Mouse (Mus musculus): Measurements from ENCODE around the gene Znrf4. TPM values are rescaled to one million over a fixed set of nuclear protein-coding genes. Genes with fewer than 3 reads are reported as not detected.

Znrf4 gene
- polyA plus RNA-seq, 1 experiment from 2014 or later = not detected

DNA sequence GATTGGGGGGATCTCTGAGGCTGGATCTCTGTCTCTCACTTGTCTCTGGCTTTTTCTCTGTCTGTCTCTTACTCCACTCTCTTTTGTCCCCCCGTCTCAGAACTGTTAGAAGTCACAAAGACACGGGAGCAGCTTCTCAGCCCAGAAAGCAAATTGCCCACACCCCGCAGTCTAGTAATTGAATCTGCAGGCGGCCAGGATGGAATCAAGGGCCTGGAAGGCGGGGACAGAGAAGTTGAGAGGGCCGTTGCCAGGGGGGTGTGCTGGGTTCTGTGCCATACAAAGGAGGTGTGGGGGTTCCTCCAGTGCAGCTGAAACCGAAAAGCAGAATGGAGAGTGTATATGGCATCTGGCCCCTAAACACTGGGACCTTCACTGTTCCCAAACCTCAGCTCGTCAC lies 30.5 kb upstream of the Znrf4 start:
- no peak overlapping the region for H3K27ac ChIP-seq (replicated peaks; ENCODE audit: low read depth, low read length)
- 41% methylated on average over 8 of the region's 8 CpGs for WGBS
- no peak overlapping the region for H3K4me2 ChIP-seq (ENCODE audit: low read length)
- no peaks in the 10 kb centered on the region for H3K36me3 ChIP-seq (ENCODE audit: control insufficient read depth, insufficient read depth, low read length)
- H3K9ac ChIP-seq (replicated peaks; ENCODE audit: low read length) = no peak overlapping the region
- ATAC-seq (ENCODE audit: low FRiP score, low TSS enrichment) (no peak), DNase-seq (no peak)
- no peaks in the 10 kb centered on the region for H3K27me3 ChIP-seq (ENCODE audit: control insufficient read depth, insufficient read depth, low read length)
- peaks cover 24% of the 10 kb centered on the region for H3K4me1 ChIP-seq (ENCODE audit: control insufficient read depth, insufficient read depth, low read length)
- H3K4me3 ChIP-seq (replicated peaks; ENCODE audit: low read depth, low read length) = no peak overlapping the region
- no peaks in the 10 kb centered on the region for H3K9me3 ChIP-seq (ENCODE audit: control insufficient read depth, low read length)

GRCm38 (mm10) chr17:56540562-56540975 lies 28.3 kb upstream of the Znrf4 start:
- WGBS = 36% methylated on average over 6 of the region's 6 CpGs
- H3K9ac ChIP-seq (replicated peaks; ENCODE audit: low read length) = no peak overlapping the region
- H3K9me3 ChIP-seq (ENCODE audit: control insufficient read depth, low read length) = no peaks in the 10 kb centered on the region
- H3K27ac ChIP-seq (replicated peaks; ENCODE audit: low read depth, low read length) = no peak overlapping the region
- H3K4me1 ChIP-seq (ENCODE audit: control insufficient read depth, insufficient read depth, low read length) = peaks cover 23% of the 10 kb centered on the region; the same call in 1 of the 2 replicates
- no peak overlapping the region for H3K4me3 ChIP-seq (replicated peaks; ENCODE audit: low read depth, low read length)
- no peak for DNase-seq
- no peak overlapping the region for H3K4me2 ChIP-seq (ENCODE audit: low read length)
- no peak for ATAC-seq (ENCODE audit: low FRiP score, low TSS enrichment)
- no peaks in the 10 kb centered on the region for H3K27me3 ChIP-seq (ENCODE audit: control insufficient read depth, insufficient read depth, low read length)
- no peaks in the 10 kb centered on the region for H3K36me3 ChIP-seq (ENCODE audit: control insufficient read depth, insufficient read depth, low read length)

GRCm38 (mm10) chr17:56537912-56538311 lies 25.7 kb upstream of the Znrf4 start:
- Histone ChIP-seq H3K9me3 (ENCODE audit: control insufficient read depth, low read length) (no peaks in the 10 kb centered on the region), H3K9ac (replicated peaks; ENCODE audit: low read length) (no peak overlapping the region), H3K4me2 (ENCODE audit: low read length) (no peak overlapping the region), H3K27ac (replicated peaks; ENCODE audit: low read depth, low read length) (peak overlapping the region; percentile 66), H3K4me1 (ENCODE audit: control insufficient read depth, insufficient read depth, low read length) (peaks cover 20% of the 10 kb centered on the region; the same call in 1 of the 2 replicates), H3K36me3 (ENCODE audit: control insufficient read depth, insufficient read depth, low read length) (no peaks in the 10 kb centered on the region), H3K4me3 (replicated peaks; ENCODE audit: low read depth, low read length) (no peak overlapping the region), H3K27me3 (ENCODE audit: control insufficient read depth, insufficient read depth, low read length) (no peaks in the 10 kb centered on the region)
- peak; percentile 76 for DNase-seq
- ATAC-seq (ENCODE audit: low FRiP score, low TSS enrichment) = no peak
- 6% methylated on average over 8 of the region's 8 CpGs for WGBS

GRCm38 (mm10) chr17:56536874-56537273 lies 24.6 kb upstream of the Znrf4 start:
- ATAC-seq (ENCODE audit: low FRiP score, low TSS enrichment) (0 out of 2 replicates have a peak, but pooled peaks have one; percentile 28), DNase-seq (no peak)
- no peak overlapping the region for H3K4me3 ChIP-seq (replicated peaks; ENCODE audit: low read depth, low read length)
- no peak overlapping the region for H3K4me2 ChIP-seq (ENCODE audit: low read length)
- peaks cover 16% of the 10 kb centered on the region; the same call in 1 of the 2 replicates for H3K4me1 ChIP-seq (ENCODE audit: control insufficient read depth, insufficient read depth, low read length)
- 30% methylated on average over 3 of the region's 3 CpGs for WGBS
- H3K27me3 ChIP-seq (ENCODE audit: control insufficient read depth, insufficient read depth, low read length) = no peaks in the 10 kb centered on the region
- H3K9ac ChIP-seq (replicated peaks; ENCODE audit: low read length) = no peak overlapping the region
- H3K9me3 ChIP-seq (ENCODE audit: control insufficient read depth, low read length) = no peaks in the 10 kb centered on the region
- peak overlapping the region; percentile 75 for H3K27ac ChIP-seq (replicated peaks; ENCODE audit: low read depth, low read length)
- no peaks in the 10 kb centered on the region for H3K36me3 ChIP-seq (ENCODE audit: control insufficient read depth, insufficient read depth, low read length)

DNA sequence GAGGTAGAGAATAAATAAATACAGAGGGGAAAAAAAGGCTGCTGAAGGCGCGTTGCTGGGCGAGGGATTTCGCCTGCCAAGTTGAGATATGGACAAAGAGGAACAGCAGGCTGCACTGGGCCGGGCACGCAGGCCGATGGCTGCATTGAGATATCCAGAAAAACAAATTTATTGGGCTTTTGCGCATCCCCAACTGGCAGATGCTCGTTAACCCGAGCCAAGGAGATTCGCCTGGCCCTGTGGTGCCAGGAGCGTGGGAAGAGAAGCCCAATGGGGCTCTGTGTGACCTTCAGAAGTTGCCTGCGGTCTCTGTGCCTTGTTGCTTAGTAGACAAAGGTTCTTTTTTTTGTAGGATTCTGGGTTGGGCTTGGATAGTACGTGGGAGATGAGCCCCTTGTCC lies 24.0 kb upstream of the Znrf4 start:
- H3K9ac ChIP-seq (replicated peaks; ENCODE audit: low read length) = no peak overlapping the region; the same call in 1 of the 2 replicates

DNA sequence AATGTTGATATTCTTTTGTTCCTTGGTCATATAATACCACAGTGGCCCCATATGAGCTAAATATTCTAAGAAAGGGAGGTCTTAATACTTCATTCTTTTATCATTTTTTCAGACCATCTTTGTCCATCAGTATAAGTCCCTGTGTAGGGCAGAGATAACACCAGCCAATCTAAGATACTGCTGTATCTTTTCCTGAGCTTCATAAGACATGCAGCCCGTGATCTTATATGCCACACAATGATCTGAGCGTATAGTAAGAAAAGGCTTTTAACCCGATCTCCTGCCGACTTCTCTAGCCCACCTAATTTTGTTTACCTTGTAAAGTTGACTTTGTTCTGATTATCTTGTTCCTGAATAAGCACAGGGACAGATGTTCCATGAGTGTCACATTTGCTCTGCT lies 12.7 kb upstream of the Znrf4 start:
- no peak overlapping the region for H3K4me2 ChIP-seq (ENCODE audit: low read length)
- H3K4me1 ChIP-seq (ENCODE audit: control insufficient read depth, insufficient read depth, low read length) = no peaks in the 10 kb centered on the region
- ATAC-seq (ENCODE audit: low FRiP score, low TSS enrichment) (no peak), DNase-seq (no peak)
- H3K9ac ChIP-seq (replicated peaks; ENCODE audit: low read length) = no peak overlapping the region
- no peak overlapping the region for H3K27ac ChIP-seq (replicated peaks; ENCODE audit: low read depth, low read length)
- H3K36me3 ChIP-seq (ENCODE audit: control insufficient read depth, insufficient read depth, low read length) = no peaks in the 10 kb centered on the region
- H3K27me3 ChIP-seq (ENCODE audit: control insufficient read depth, insufficient read depth, low read length) = no peaks in the 10 kb centered on the region
- H3K9me3 ChIP-seq (ENCODE audit: control insufficient read depth, low read length) = no peaks in the 10 kb centered on the region
- H3K4me3 ChIP-seq (replicated peaks; ENCODE audit: low read depth, low read length) = no peak overlapping the region
- 80% methylated on average over 4 of the region's 4 CpGs for WGBS

More for the DNA sequence above, 24.0 kb upstream of the Znrf4 start:
- no peak overlapping the region for H3K4me2 ChIP-seq (ENCODE audit: low read length)
- H3K36me3 ChIP-seq (ENCODE audit: control insufficient read depth, insufficient read depth, low read length) = no peaks in the 10 kb centered on the region
- no peaks in the 10 kb centered on the region for H3K27me3 ChIP-seq (ENCODE audit: control insufficient read depth, insufficient read depth, low read length)
- H3K4me1 ChIP-seq (ENCODE audit: control insufficient read depth, insufficient read depth, low read length) = peaks cover 16% of the 10 kb centered on the region; the same call in 1 of the 2 replicates
- H3K27ac ChIP-seq (replicated peaks; ENCODE audit: low read depth, low read length) = peak overlapping the region; percentile 75
- DNase-seq (peak; percentile 75), ATAC-seq (ENCODE audit: low FRiP score, low TSS enrichment) (peak; percentile 60)
- H3K9me3 ChIP-seq (ENCODE audit: control insufficient read depth, low read length) = no peaks in the 10 kb centered on the region
- H3K4me3 ChIP-seq (replicated peaks; ENCODE audit: low read depth, low read length) = no peak overlapping the region
- 28% methylated on average over 14 of the region's 14 CpGs for WGBS

DNA sequence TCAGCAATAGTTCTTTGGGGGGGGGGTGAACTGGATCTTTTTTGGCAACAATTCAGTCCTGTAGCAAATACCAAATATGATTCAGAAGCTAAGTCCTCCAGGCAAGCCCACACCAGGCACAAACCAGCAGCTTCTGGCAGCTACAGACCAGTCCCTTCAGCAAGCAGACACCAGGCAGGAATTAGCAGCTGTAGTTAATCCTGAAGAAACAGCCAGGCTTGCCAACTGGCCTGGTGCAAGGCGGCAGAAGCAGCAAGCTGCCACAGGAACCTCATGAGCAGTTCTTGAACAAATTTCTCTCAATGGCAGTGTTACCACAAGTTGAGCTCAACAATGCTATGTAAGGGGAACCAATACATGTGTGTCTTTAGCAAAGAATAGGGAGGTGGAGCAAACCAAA lies 10.5 kb upstream of the Znrf4 start:
- H3K27ac ChIP-seq (replicated peaks; ENCODE audit: low read depth, low read length) = no peak overlapping the region
- no peaks in the 10 kb centered on the region for H3K36me3 ChIP-seq (ENCODE audit: control insufficient read depth, insufficient read depth, low read length)
- H3K9ac ChIP-seq (replicated peaks; ENCODE audit: low read length) = no peak overlapping the region
- H3K9me3 ChIP-seq (ENCODE audit: control insufficient read depth, low read length) = no peaks in the 10 kb centered on the region
- no peaks in the 10 kb centered on the region for H3K27me3 ChIP-seq (ENCODE audit: control insufficient read depth, insufficient read depth, low read length)
- ATAC-seq (ENCODE audit: low FRiP score, low TSS enrichment) (no peak), DNase-seq (no peak)
- no peaks in the 10 kb centered on the region for H3K4me1 ChIP-seq (ENCODE audit: control insufficient read depth, insufficient read depth, low read length)
- no peak overlapping the region for H3K4me3 ChIP-seq (replicated peaks; ENCODE audit: low read depth, low read length)
- no peak overlapping the region for H3K4me2 ChIP-seq (ENCODE audit: low read length)
- 53% methylated on average over 1 of the region's 1 CpGs for WGBS

GRCm38 (mm10) chr17:56515690-56516410 lies 3.6 kb upstream of the Znrf4 start:
- H3K4me1 ChIP-seq (ENCODE audit: control insufficient read depth, insufficient read depth, low read length) = peaks cover 14% of the 10 kb centered on the region
- WGBS = 15% methylated on average over 13 of the region's 13 CpGs
- ATAC-seq (ENCODE audit: low FRiP score, low TSS enrichment) = peak; percentile 59
- 0 out of 2 replicates have a peak overlapping the region, but pooled peaks have one; percentile 18 for H3K4me2 ChIP-seq (ENCODE audit: low read length)
- H3K27ac ChIP-seq (replicated peaks; ENCODE audit: low read depth, low read length) = peak overlapping the region; percentile 53
- H3K27me3 ChIP-seq (ENCODE audit: control insufficient read depth, insufficient read depth, low read length) = peaks cover 23% of the 10 kb centered on the region
- H3K9me3 ChIP-seq (ENCODE audit: control insufficient read depth, low read length) = no peaks in the 10 kb centered on the region
- H3K4me3 ChIP-seq (replicated peaks; ENCODE audit: low read depth, low read length) = no peak overlapping the region
- no peaks in the 10 kb centered on the region for H3K36me3 ChIP-seq (ENCODE audit: control insufficient read depth, insufficient read depth, low read length)
- H3K9ac ChIP-seq (replicated peaks; ENCODE audit: low read length) = no peak overlapping the region; the same call in 1 of the 2 replicates
- peak; percentile 68 for DNase-seq

DNA sequence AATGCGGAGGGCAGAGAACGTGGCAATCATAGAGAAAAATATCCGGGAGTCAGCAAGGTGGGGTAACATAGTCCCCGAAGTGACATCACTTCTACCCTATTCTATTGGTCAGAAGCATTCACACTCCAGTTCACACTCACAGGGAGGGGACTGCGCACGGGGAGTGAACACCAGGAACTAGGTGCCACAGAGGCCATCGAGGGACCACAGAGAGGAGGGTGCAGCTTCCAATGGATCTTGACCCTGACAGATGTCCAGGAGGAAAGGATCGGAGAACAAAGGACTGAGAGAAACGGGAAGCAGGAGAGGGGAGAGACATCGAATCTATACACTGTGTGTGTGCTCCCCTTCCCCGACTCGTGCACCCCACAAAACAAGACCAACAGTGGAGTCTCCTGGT lies 2.7 kb upstream of the Znrf4 start:
- no peak overlapping the region for H3K4me3 ChIP-seq (replicated peaks; ENCODE audit: low read depth, low read length)
- H3K36me3 ChIP-seq (ENCODE audit: control insufficient read depth, insufficient read depth, low read length) = no peaks in the 10 kb centered on the region
- H3K27me3 ChIP-seq (ENCODE audit: control insufficient read depth, insufficient read depth, low read length) = peaks cover 31% of the 10 kb centered on the region
- no peaks in the 10 kb centered on the region for H3K9me3 ChIP-seq (ENCODE audit: control insufficient read depth, low read length)
- ATAC-seq (ENCODE audit: low FRiP score, low TSS enrichment) (no peak), DNase-seq (no peak)
- H3K9ac ChIP-seq (replicated peaks; ENCODE audit: low read length) = no peak overlapping the region; the same call in 1 of the 2 replicates
- WGBS = 48% methylated on average over 12 of the region's 12 CpGs
- peaks cover 18% of the 10 kb centered on the region for H3K4me1 ChIP-seq (ENCODE audit: control insufficient read depth, insufficient read depth, low read length)
- H3K27ac ChIP-seq (replicated peaks; ENCODE audit: low read depth, low read length) = no peak overlapping the region
- no peak overlapping the region for H3K4me2 ChIP-seq (ENCODE audit: low read length)

Data from midbrain, embryonic 14.5 days (tissue).